Mouse (Mus musculus): Measurements from ENCODE around the gene Tpd52l2.

GRCm38 (mm10) chr2:181453274-181453673, 43.7 kb upstream of the Tpd52l2 start:
- TF ChIP-seq E2F4 (IDR thresholded peaks at IDR 0.05; ENCODE audit: insufficient read depth): no peak
- TF ChIP-seq POLR2A (IDR thresholded peaks at IDR 0.05; ENCODE audit: insufficient read length, low read depth): no peak
- TF ChIP-seq POLR2AphosphoS2 (IDR thresholded peaks at IDR 0.05; ENCODE audit: insufficient read length, low read depth): no peak
- no peak for TF ChIP-seq MYOG (IDR thresholded peaks at IDR 0.05; ENCODE audit: control insufficient read depth in 1 of 3, insufficient read depth in 1 of 3, insufficient read length in 2 of 3, low read depth in 2 of 3)
- no peak for TF ChIP-seq USF1 (IDR thresholded peaks at IDR 0.05; ENCODE audit: low read depth)
- TF ChIP-seq MYOD1 (IDR thresholded peaks at IDR 0.05; ENCODE audit: control insufficient read depth in 1 of 3, insufficient read length in 2 of 3, low read depth in 2 of 3): no peak
- no peak for TF ChIP-seq MAX (IDR thresholded peaks at IDR 0.05; ENCODE audit: low read depth)
- no peak for TF ChIP-seq TCF12 (IDR thresholded peaks at IDR 0.05; ENCODE audit: insufficient read depth, poor library complexity, severe bottlenecking)
- TF ChIP-seq CEBPB (IDR thresholded peaks at IDR 0.05; ENCODE audit: insufficient read depth, poor library complexity, severe bottlenecking): no peak
- TF ChIP-seq TCF3 (IDR thresholded peaks at IDR 0.05; ENCODE audit: insufficient read length, low read depth): no peak
- TF ChIP-seq SRF (IDR thresholded peaks at IDR 0.05; ENCODE audit: control insufficient read depth, insufficient read length, low read depth): no peak
- no peak for TF ChIP-seq REST (IDR thresholded peaks at IDR 0.05; ENCODE audit: insufficient read depth, insufficient read length)

All from myocyte (in vitro differentiated cells).